Mouse (Mus musculus): ENCODE results near the gene Dglucy.

Gene Dglucy

DNA sequence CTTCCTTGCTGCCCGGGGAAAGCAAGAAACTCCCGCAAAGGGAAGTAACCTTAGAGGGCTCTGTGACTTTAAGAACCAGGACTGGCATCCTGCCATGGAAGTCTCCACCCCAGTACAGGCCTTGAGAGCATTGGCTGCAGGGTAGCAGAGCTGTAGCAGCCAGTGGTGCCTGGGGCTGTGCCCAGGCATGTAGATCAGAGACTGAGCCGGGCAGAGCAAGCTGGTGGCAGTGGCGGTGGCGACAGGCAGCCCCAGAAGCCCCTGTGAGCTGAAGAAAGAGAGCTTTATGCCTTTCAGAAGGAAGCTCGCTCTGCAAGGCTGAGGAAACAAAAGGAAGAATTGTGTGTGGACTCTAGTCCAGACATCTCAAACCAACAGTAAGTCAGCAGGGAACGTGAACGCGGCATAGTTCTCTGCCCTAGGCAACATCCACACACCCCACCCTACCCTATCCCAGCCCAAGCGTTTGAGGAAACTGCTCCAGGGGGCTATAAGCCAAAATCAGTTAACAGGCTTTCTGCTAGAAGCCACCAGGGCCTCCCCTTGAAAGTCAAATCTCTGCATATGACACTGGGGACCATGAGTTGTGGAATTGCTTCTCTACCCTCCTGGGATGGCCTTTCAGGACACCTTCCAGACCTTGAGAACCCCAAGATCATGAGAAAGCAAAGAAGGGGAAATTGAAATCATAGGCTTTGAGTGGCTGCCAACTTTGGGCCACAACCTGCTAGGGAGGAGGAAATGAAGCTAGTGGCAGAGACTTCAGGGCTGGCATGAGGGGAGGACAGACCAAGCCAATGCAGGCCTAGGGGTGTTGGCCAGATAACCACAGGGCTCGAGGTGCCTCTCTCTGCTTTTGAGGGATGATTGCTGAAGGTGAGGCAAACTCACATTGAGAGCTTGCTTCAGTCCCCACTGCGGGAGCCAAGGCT lies at the start of gene Dglucy:
Gene Dglucy (plus strand): TSS at position 124 of the 932 bp plus-strand sequence.
- peak; percentile 80 to 88 for DNase-seq (ENCODE audit: low spot score in 2 of 2)

DNA sequence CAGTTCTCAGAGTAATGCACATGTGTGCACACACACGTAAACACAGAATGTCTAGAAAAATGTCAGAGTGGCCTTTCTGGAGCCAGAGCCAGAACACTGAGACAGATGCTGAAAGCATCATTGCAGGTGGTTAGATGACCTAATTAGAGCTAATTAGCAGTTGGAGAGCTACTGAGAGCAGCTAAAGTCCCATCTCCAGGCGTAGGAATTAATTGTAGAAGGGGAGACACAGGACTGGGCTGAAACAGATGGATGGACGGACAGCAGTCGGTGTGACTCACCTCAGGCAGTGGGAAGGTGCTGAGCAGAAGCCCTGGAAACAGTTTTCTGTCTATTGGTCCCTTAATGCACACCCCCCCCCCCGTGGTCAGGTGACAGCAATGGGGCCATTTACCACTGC lies 43.7 kb upstream of the Dglucy start:
- DNase-seq (ENCODE audit: low spot score in 2 of 2): no peak

DNA sequence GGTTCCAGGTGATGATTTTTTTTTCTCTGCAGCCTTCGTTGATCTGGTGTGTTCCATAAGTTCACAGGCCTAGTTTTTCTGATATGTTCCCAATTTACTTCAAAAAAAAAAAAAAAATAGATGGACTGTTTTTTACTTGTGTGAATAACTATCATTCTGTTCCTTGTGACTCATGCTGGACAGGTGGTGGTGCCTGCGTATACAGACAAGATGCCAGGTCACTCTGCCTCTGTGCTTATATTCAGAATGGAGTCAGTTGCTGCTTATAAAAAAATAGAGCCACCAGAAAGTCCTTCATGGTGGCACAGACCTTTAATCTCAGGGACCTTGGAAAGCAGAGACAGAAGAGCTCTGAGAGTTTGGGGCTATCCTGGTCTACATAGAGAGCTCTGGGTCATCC lies 43.3 kb upstream of the Dglucy start:
- DNase-seq (ENCODE audit: low spot score in 2 of 2): no peak

DNA sequence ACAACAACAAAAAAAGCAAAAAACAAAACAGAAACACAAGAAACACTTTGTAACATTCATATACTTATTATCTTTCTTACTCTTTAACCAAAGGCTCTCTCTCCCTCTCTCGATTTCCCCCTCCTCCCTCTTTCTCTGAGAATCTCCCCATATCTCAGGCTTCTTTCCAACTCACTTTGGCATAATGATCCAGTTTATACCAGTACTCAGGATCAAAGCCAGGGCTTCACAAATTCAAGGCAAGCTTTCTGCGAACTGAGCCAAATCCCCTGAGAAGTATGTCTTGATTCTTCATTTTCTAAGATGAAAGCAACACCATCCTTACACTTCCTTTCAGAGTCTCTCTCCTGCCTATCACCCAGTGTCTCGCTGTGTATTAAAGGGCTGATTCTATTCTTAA lies 40.4 kb upstream of the Dglucy start:
- no peak for DNase-seq (ENCODE audit: low spot score in 2 of 2)

DNA sequence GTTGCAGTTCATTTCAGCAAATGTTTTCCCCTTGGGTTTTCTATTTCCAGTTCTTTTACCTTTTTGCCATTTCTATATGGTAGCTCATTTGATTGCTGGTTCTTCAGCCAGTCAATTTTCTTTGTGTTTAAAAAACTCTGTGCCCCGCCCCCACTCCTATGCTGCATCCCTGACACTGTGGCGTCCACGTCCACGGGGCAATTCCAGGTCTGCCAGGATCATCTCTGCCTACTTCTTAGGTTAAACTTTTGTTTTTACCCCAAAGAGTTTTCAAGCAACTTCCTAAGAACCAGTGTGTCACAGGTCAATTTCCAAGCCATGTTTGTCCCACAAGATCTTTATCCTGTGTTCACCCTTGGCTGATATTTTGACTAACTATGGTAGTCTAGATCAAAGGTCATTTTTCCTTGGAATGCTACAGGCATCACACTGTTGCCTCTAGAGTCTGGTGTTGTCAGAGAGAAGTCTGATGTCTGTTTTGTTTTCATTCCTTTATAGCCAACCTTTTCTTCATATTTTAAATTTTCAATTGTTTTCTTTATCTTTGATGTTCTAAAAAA lies 39.8 kb upstream of the Dglucy start:
- DNase-seq (ENCODE audit: low spot score in 2 of 2): no peak

DNA sequence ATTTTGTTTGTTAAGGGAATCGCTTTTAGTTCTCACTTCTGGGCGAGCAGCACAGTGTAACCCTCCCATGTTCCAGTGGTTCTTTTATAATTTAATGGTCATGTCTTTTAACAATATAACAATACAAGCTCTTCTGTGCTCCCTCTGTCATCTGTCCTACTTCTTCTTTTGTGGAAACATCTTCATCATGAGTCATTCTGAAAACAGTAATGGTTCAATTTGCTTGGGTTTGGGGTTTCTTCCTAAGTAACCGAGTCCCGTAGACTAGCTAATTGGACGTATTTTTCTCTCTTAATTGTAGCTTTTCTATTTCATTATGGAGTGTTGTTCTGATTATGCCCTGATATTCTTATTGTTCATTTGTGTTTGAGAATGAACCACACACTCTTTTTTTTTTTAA lies 38.5 kb upstream of the Dglucy start:
- no peak for DNase-seq (ENCODE audit: low spot score in 2 of 2)

DNA sequence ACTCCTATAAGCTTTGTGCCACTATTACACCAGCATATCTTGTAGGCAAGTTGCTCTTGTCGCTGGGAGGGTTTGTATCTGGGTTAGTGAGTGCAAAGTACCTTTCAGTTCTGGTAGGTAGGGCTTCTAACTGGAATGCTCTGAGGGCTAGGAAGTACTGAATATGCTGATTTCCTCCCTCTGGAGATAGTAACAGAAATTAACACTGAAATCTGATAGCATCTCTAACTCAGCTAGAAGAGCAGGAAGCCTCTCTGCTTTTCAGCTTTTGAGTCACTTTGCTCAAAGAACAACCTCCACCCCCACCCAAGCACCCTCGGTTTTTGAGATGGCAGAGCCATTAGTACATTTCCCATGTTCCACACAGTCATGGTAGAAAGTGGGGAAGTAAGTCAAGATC lies 36.4 kb upstream of the Dglucy start:
- DNase-seq (ENCODE audit: low spot score in 2 of 2): no peak

DNA sequence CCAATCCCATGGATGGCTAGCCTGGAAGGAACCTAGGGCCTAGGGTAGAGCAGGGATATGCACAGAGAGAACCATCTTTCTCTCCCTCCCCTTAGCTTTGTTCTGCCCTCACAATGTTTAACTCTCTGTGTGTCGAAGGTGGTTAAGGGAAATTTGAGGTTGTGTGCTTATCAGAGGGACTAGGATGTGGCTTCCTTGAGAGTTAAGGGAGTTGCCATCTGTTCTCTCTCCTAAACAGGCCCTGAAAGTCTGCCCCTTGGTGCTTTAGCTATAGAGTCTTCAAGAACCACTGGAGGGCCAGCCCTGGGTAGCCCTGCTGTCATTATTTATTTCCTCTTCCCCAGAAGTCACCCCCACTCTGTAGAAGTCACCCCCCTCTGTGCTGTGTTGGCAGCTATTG lies 25.9 kb upstream of the Dglucy start:
- no peak for DNase-seq (ENCODE audit: low spot score in 2 of 2)

DNA sequence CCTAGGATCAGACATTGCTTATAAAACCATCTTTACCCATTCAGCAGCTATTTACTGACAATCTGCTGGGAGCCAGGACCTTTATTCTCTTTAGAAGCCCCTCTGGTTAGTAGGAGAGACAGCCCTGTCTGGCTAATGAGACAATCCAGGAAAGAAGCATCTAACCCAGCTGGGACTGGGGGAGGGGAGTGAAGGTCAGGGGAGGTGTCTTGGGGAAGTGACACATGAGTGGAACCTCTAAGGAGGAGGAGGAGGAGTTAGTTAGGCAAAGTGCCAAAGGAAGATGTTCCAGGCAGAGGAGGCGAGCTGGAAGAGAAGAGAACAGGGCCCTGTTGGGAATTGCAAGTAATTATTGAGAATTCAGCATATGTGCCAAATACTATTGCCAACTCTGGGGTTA lies 25.1 kb upstream of the Dglucy start:
- DNase-seq (ENCODE audit: low spot score in 2 of 2): no peak

DNA sequence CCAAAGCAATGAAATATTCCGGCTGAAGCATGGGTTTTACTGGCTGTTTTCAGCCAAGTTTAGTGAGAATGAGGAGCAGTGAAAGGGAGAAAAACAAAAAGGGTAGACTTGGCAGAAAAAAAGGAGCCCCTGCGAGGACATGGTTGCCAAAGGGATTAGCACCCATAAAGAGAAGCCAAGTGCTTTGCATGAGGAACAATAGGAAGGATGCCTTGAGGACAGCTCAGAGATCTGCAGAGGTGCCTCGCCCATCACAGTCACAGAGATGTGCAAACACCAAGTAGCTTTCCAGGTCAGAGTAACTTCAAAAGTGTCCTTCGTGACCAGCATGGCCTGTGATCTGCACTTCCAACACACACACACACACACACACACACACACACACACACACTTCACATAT lies 21.4 kb upstream of the Dglucy start:
- no peak for DNase-seq (ENCODE audit: low spot score in 2 of 2)

DNA sequence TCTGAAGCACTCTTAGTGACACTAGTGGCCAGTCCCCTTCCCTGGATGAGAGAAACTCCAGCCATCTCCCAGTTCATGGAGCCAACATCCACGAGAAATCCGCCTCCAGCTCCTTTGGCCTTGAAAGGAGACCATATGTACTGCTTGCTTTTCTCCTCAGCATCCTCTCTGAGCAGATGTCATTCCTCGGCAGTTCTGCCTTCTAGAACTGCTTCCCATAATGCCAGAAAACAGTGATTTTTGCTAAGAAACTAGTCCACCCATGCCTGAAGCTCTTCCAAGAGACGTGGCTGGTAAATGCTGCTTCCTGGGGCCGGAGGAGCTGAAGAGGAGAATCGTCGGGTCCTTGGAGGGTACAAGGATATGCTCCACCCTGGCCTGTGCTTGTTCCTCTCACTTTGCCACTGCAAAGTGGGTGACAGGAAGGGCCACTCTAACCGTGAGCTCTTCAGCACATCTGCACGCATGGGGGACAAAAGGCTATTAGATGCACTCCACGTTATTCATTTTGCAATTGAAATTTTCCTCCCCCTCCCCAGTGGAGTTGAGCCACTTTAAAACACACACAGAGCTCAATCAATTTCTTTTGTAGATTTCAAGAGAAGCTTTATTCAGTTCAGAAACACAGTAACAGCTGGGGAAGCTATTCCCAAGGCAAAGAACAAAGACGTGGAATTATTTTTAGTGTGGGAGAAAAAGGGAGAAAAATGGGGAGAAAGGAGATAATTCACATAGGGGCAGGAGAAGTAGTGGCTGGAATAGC lies 16.0 kb upstream of the Dglucy start:
- peak; percentile 50 to 64 for DNase-seq (ENCODE audit: low spot score in 2 of 2)

DNA sequence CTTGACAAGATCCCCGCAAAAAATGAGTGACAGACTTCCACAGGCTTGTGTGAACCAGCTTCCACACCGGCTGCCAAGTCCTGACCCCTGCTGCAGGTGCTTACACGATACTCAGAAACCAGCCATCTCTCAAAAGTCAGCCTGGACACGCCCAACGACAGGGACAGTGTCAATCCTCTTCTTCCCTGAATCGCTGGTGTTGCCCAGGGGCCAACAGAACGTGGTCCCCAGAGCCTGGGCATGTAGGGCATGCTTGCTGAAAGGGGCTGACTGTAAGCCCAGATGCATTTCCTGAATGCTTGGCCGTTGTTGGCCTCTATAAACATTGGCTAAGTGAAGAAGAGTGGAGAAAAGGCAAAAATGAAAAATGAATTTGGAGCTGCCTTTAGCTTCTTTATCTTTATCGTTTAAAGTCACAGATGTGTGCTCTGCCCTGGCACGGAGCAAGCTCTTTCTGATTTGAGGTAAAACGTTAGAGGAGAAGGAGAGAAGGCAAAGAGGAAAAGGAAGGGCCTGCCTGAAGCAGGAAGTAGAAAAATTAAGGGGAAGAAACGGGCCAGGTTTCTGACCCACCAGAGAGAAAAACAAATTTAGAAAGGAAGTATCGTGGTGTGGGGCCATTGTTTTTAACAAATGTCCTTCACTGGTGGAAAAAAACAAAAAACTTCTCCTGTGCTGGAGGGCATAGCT lies 14.4 kb upstream of the Dglucy start:
- DNase-seq (ENCODE audit: low spot score in 2 of 2): no peak

DNA sequence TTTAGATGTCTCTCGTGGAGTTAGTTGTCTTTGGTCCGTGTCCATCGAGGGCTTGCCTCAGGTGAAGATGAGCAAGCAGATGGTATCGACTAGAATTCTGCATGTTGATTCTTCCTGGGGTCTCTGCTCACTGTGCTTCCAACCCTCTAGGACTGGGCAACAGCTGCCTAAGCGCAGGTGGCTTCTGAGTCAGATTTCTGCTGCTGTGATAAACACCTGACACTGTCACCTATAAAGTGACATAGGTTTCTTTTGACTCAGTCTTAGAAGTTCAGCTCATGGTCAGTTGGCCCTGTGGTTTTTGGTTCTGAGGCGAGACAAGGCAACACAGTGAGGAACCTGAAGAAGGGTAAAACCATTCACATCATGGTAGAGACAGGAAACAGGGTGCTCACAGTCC lies 9.0 kb upstream of the Dglucy start:
- DNase-seq (ENCODE audit: low spot score in 2 of 2): no peak

DNA sequence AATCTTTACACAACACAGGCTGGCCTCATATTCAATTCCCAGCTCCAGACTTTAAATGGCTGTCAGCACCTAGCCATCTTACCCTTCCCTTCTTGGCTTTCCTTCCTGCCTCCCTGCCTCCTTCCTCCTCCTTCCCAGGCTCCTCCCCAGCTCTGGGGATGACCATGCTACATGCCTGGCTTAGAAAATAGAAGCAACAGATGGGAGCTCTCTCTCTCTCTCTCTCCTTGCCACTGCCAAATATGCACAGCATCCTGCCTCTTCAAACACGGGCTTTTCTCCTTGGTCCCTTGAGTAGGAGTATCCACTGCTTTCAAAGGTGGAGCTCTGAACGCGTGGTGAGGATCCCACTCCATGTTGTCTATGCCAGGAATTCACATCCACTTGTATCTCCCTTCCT lies 8.1 kb upstream of the Dglucy start:
- no peak for DNase-seq (ENCODE audit: low spot score in 2 of 2)

DNA sequence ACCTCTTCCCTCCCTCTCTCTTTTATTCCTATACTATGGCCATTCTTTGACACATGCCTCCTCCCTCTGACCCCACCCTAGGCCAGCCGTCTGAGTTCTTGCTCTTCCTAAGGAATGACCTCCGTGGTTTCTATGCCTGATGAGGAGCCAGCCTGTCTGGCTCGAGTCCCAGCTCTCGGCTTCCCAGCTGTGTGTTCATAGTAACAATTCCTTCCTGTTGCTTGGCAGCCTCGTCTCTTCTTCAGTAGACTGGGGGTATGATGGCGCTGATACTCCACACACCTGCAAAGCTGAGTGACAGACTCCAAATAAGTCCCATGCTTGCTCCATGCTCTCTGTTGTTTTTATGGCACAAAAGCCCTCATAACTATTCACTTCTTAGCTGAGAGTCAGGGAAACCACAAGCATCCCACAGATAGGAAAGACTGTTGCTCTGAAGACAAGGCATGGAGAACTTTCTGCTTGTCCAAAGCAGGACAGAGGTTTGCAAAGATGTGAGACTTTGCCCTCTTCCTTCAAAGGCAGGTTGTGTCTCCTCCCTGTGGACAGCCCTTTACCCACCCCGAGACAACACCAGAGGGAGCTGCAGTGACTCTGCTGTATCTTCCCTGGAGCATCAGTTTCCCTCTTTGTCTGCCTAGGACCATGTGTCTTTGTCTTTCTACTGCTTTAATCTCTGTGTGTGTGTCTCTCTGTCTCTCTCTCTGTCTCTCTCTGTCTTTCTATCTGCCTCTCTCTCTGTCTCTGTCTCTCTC lies 6.5 kb upstream of the Dglucy start:
- DNase-seq (ENCODE audit: low spot score in 2 of 2): peak in 1 of 2 experiments; percentile 63

DNA sequence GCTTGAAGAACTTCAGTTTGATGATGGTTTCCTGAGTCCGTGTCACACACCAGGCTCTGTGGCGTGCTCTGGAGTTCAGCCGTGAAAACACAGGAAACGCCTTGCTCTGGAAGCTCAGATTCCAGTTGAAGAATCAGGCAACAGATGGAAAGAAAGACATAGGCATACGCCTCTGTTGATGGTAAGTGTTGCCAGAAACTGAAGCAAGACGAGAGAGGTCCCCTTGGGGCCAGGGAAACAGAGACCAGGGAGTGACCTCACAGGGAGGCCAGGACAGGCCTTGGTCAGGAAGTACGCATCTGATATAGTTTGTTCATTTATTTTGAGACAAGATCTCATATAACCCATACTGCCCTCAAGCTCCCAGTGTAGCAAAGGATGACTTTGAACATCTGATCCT lies 4.1 kb upstream of the Dglucy start:
- no peak for DNase-seq (ENCODE audit: low spot score in 2 of 2)

DNA sequence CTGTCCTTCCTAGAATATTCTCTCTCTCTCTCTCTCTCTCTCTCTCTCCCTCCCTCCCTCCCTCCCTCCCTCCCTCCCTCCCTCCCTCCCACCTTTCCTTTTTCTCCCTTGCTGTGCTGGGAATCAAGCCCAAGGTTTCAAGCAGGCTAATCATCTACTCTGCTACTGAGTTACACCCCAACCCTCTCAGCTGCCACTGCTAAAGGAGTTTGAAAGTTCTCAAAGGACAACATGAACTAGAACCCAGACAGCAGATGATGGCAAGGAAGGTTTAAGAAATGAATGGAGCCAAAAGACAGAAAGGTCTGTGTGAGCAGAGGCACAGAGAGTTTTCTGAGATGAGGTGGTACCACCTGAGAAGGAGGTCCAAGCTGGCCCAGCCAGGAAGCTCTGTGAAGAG lies 3.6 kb upstream of the Dglucy start:
- no peak for DNase-seq (ENCODE audit: low spot score in 2 of 2)

DNA sequence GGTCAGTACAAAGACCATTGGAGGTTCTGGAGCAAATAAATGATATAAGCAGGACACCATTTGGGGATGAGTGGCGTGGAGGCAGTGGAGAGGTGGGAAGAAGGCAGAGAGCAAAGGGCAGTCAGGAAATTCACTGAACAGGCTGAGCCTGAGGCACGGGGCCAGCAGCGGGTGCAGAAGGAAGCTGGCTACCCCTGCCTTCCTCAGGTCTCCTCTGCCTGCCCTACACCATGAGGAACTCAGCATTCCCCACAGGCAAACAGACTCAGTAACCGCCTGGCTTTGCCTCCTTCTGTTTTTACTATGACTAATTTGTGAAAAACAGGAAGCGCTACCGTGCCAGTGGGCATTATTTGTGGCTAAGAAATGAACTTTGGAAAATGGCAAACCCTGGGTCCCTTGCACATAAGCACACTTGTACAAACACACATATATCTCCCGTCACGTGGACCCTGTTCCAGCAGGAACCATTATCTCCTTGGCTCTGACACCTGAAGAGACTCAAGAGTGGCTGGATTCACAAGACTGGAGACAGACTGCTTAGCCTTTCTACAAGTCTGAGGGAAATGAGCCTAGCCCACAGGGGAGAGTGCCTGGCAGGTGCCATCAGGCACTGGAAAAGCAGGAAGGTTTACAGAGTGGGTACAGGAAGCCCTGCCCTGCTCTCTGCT lies 2.8 kb upstream of the Dglucy start:
- no peak for DNase-seq (ENCODE audit: low spot score in 2 of 2)

DNA sequence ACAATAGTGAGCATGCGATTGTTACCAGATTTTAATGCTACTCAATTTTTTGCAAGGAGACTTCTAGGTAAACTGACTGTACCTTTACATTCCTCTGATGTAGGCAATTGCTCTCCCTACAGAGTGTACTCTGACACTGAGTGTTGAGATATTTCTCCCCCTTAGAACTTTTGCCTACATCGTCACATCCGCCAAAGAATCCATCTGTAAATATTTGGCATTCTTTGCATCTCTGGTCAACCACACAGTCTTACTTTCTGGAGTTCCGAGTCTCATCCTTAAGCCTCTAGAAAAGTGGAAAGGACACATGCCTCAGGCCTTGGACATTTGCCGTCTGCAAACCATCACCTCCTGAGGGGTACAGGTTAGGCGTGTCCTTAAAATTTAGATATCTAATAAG lies 1.9 kb upstream of the Dglucy start:
- no peak for DNase-seq (ENCODE audit: low spot score in 2 of 2)

DNA sequence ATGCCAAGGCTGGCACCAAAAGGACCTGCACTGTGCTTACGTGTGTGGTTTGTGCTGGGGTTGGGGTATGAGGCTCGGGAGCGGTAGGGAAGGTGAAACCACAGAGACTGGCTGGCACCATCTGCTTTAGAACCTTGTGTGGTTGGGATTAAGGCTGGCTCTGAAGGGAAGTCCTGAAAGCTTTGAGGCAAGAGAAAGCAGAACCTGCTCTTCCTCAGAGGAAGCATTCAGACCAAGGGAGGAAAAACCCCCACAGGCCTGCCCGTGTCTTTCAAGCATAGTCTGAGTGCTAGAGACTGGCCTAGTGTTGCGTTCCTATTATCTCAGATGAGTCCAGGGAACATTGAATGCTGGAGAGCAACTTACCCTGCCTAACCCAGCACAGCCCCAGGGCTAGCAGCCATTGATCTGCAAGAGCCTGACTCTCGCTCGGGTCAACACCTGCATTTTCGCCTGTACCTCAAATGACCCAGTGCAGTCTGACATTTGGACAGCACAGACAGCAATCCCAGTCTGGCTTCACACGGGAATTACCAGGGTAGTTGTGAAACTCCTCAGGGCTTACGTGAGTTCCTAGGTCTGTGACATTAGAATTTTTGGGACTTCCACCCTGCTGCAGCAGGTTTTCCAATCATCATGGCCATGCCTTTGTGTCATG lies 452 bp upstream of the Dglucy start:
- no peak for DNase-seq (ENCODE audit: low spot score in 2 of 2)
